ENCODE assay signal across 10 mouse cellular contexts in the genomic region with DNA sequence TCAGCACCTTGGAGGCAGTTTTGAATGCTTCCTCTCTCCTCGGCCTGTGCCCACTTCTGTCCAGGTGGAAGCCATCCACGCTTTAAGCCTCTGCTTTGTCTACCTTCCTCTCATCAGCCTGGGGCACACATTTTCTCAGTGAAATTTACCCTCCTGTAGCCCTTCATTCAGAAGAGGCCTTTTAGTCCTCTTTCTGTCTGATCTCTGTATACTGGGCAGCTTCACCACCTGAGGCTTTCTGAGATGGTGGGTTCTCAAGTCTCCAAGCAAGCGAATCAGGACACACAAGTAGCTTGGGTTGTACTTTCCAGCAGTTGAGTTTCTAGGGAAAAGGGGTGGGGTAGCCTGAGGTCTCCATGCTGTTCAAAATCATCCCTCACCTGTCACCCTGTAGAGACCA. TPM values are rescaled to one million over a fixed set of nuclear protein-coding genes. Genes with fewer than 3 reads are reported as not detected.
DNase-seq lines count a peak whose midpoint lies in the region; ATAC-seq and TF ChIP-seq lines count a peak whose summit lies in the region.
"Had no signal": no experiment of that assay in that cellular context is flagged by ENCODE, and none has a peak within 500 bp of the region (broad histone marks: within the 10 kb centered on the region; RNA-seq: fewer than 3 reads in every experiment).

No protein-coding gene starts in this region.

- DNase-seq in hindbrain, embryonic 10.5 days (ENCODE audit: low spot score) = no peak
- DNase-seq in hindbrain, embryonic 11.5 days (ENCODE audit: low spot score) = no peak
- no peak for DNase-seq in embryonic facial prominence, embryonic 10.5 days (ENCODE audit: low spot score)
- DNase-seq in hindbrain, postnatal 0 days (ENCODE audit: low spot score) = no peak
- no peak for DNase-seq in urinary bladder, postnatal 10 days (ENCODE audit: low spot score)
- no peak for DNase-seq in Muller cell, postnatal 12 days (ENCODE audit: inconsistent ontology term)
- DNase-seq in cerebellum, adult 9-11 months = no peak

- peaks cover 38% of the 10 kb centered on the region for H3K36me3 ChIP-seq in hindbrain, embryonic 10.5 days
- peaks cover 3% of the 10 kb centered on the region; the same call in 1 of the 2 replicates for H3K36me3 ChIP-seq in hindbrain, embryonic 11.5 days (ENCODE audit: control insufficient read depth, insufficient read depth, low read length)
- peaks cover 41% of the 10 kb centered on the region for H3K36me3 ChIP-seq in embryonic facial prominence, embryonic 10.5 days (replicated peaks)
- peaks cover 23% of the 10 kb centered on the region for H3K36me3 ChIP-seq in hindbrain, postnatal 0 days (ENCODE audit: insufficient read depth, low read length)
- peaks cover 20% of the 10 kb centered on the region for H3K36me3 ChIP-seq in midbrain, embryonic 13.5 days

- H3K4me1 ChIP-seq in hindbrain, embryonic 10.5 days (replicated peaks) = peaks cover 23% of the 10 kb centered on the region
- H3K4me1 ChIP-seq in hindbrain, embryonic 11.5 days (replicated peaks; ENCODE audit: control insufficient read depth, insufficient read depth, low read length) = no peaks in the 10 kb centered on the region
- peaks cover 32% of the 10 kb centered on the region for H3K4me1 ChIP-seq in embryonic facial prominence, embryonic 10.5 days
- no peaks in the 10 kb centered on the region; the same call in 1 of the 2 replicates for H3K4me1 ChIP-seq in hindbrain, postnatal 0 days (ENCODE audit: insufficient read depth, low read length)
- peaks cover 26% of the 10 kb centered on the region for H3K4me1 ChIP-seq in midbrain, embryonic 13.5 days (replicated peaks)

- ATAC-seq in hindbrain, embryonic 11.5 days (ENCODE audit: low FRiP score) = no peak
- ATAC-seq in hindbrain, postnatal 0 days = no peak
- ATAC-seq in midbrain, embryonic 13.5 days = no peak

- no peak overlapping the region for H3K27ac ChIP-seq in hindbrain, embryonic 10.5 days
- no peak overlapping the region for H3K27ac ChIP-seq in hindbrain, embryonic 11.5 days (ENCODE audit: low read depth, low read length)
- no peak overlapping the region for H3K27ac ChIP-seq in embryonic facial prominence, embryonic 10.5 days (replicated peaks)
- no peak overlapping the region for H3K27ac ChIP-seq in hindbrain, postnatal 0 days
- H3K27ac ChIP-seq in midbrain, embryonic 13.5 days = no peak overlapping the region; the same call in 1 of the 2 replicates

- H3K4me2 ChIP-seq in hindbrain, embryonic 11.5 days (replicated peaks; ENCODE audit: low read depth, low read length) = no peak overlapping the region
- peak overlapping the region; percentile 97 for H3K4me2 ChIP-seq in hindbrain, postnatal 0 days (ENCODE audit: low read depth, low read length)
- H3K4me2 ChIP-seq in midbrain, embryonic 13.5 days (replicated peaks) = peak overlapping the region; percentile 93

- H3K27me3 ChIP-seq in hindbrain, embryonic 10.5 days (ENCODE audit: insufficient read depth, poor library complexity, severe bottlenecking) = peaks cover 25% of the 10 kb centered on the region
- no peaks in the 10 kb centered on the region for H3K27me3 ChIP-seq in hindbrain, embryonic 11.5 days (ENCODE audit: control insufficient read depth, insufficient read depth, low read length)
- peaks cover 29% of the 10 kb centered on the region for H3K27me3 ChIP-seq in embryonic facial prominence, embryonic 10.5 days (replicated peaks; ENCODE audit: low read depth, poor library complexity, severe bottlenecking)
- H3K27me3 ChIP-seq in hindbrain, postnatal 0 days (ENCODE audit: insufficient read depth, low read length) = no peaks in the 10 kb centered on the region
- H3K27me3 ChIP-seq in midbrain, embryonic 13.5 days = peaks cover 7% of the 10 kb centered on the region; the same call in 1 of the 2 replicates

- 91% methylated on average over 3 of the region's 3 CpGs for whole genome bisulfite sequencing in hindbrain, embryonic 10.5 days
- 92% methylated on average over 3 of the region's 3 CpGs for WGBS in hindbrain, embryonic 11.5 days
- 89% methylated on average over 3 of the region's 3 CpGs for WGBS in embryonic facial prominence, embryonic 10.5 days
- WGBS in hindbrain, postnatal 0 days = 92% methylated on average over 3 of the region's 3 CpGs
- WGBS in midbrain, embryonic 13.5 days = 93% methylated on average over 3 of the region's 3 CpGs

- H3K4me3 ChIP-seq in hindbrain, embryonic 10.5 days = peak overlapping the region; percentile 82
- no peak overlapping the region for H3K4me3 ChIP-seq in hindbrain, embryonic 11.5 days (ENCODE audit: low read depth, low read length)
- H3K4me3 ChIP-seq in embryonic facial prominence, embryonic 10.5 days = peak overlapping the region; percentile 81
- H3K4me3 ChIP-seq in hindbrain, postnatal 0 days (ENCODE audit: low read length) = no peak overlapping the region
- H3K4me3 ChIP-seq in midbrain, embryonic 13.5 days (replicated peaks) = no peak overlapping the region

- no peak for TF ChIP-seq CTCF in hindbrain, postnatal 0 days (IDR thresholded peaks at IDR 0.05; ENCODE audit: low read depth)

- H3K9me3 ChIP-seq in hindbrain, embryonic 10.5 days = no peaks in the 10 kb centered on the region
- H3K9me3 ChIP-seq in hindbrain, embryonic 11.5 days (ENCODE audit: control insufficient read depth, low read length) = no peaks in the 10 kb centered on the region
- H3K9me3 ChIP-seq in embryonic facial prominence, embryonic 10.5 days = no peaks in the 10 kb centered on the region
- H3K9me3 ChIP-seq in hindbrain, postnatal 0 days (ENCODE audit: low read length) = no peaks in the 10 kb centered on the region
- no peaks in the 10 kb centered on the region for H3K9me3 ChIP-seq in midbrain, embryonic 13.5 days

- no peak overlapping the region for H3K9ac ChIP-seq in hindbrain, embryonic 11.5 days (ENCODE audit: low read depth, low read length)
- H3K9ac ChIP-seq in hindbrain, postnatal 0 days (replicated peaks; ENCODE audit: low read length) = no peak overlapping the region
- H3K9ac ChIP-seq in midbrain, embryonic 13.5 days (replicated peaks) = no peak overlapping the region

RNA-seq across cellular contexts. Expression of a gene that starts 1.5 kb away (rescaled TPM):
- polyA plus RNA-seq in hindbrain, embryonic 10.5 days (2016; fragmentation: Nextera tagmentation; extraction: Ambion mirVana) = 69.1 and 79.2 TPM in 2 replicates
- polyA plus RNA-seq in hindbrain, embryonic 11.5 days (2014; fragmentation: Nextera tagmentation; extraction: Ambion mirVana) = 62.2 and 63.7 TPM in 2 replicates
- 85.2 and 89.9 TPM in 2 replicates for polyA plus RNA-seq in embryonic facial prominence, embryonic 10.5 days (2016; fragmentation: Nextera tagmentation; extraction: Ambion mirVana)
- total RNA-seq in hindbrain, postnatal 0 days (2014; rRNA removed) = 57.9 and 94.0 TPM in 2 replicates
- 50.6 and 56.8 TPM in 2 replicates for polyA plus RNA-seq in hindbrain, postnatal 0 days (2015; fragmentation: Nextera tagmentation; extraction: Ambion mirVana)
- polyA plus RNA-seq in midbrain, embryonic 13.5 days (2015; fragmentation: Nextera tagmentation; extraction: Ambion mirVana) = 38.9 and 40.4 TPM in 2 replicates

RNA-seq across cellular contexts. Expression of a gene that starts 5.9 kb away (rescaled TPM):
- not detected in 2 replicates for polyA plus RNA-seq in hindbrain, embryonic 10.5 days (2016; fragmentation: Nextera tagmentation; extraction: Ambion mirVana)
- polyA plus RNA-seq in hindbrain, embryonic 11.5 days (2014; fragmentation: Nextera tagmentation; extraction: Ambion mirVana) = not detected in 2 replicates
- not detected in 2 replicates for polyA plus RNA-seq in embryonic facial prominence, embryonic 10.5 days (2016; fragmentation: Nextera tagmentation; extraction: Ambion mirVana)
- not detected in 2 replicates for total RNA-seq in hindbrain, postnatal 0 days (2014; rRNA removed)
- not detected in 2 replicates for polyA plus RNA-seq in hindbrain, postnatal 0 days (2015; fragmentation: Nextera tagmentation; extraction: Ambion mirVana)
- not detected in 2 replicates for polyA plus RNA-seq in midbrain, embryonic 13.5 days (2015; fragmentation: Nextera tagmentation; extraction: Ambion mirVana)
- total RNA-seq: left cerebral cortex, adult 18-20 months had no signal
- polyA plus RNA-seq: brain, embryonic 14.5 days had no signal

RNA-seq across cellular contexts. Expression of a gene that starts 12.2 kb away (rescaled TPM):
- 14.4 and 17.7 TPM in 2 replicates for polyA plus RNA-seq in hindbrain, embryonic 10.5 days (2016; fragmentation: Nextera tagmentation; extraction: Ambion mirVana)
- polyA plus RNA-seq in hindbrain, embryonic 11.5 days (2014; fragmentation: Nextera tagmentation; extraction: Ambion mirVana) = 20.7 and 21.2 TPM in 2 replicates
- 18.3 and 18.8 TPM in 2 replicates for polyA plus RNA-seq in embryonic facial prominence, embryonic 10.5 days (2016; fragmentation: Nextera tagmentation; extraction: Ambion mirVana)
- 37.2 and 50.2 TPM in 2 replicates for total RNA-seq in hindbrain, postnatal 0 days (2014; rRNA removed)
- polyA plus RNA-seq in hindbrain, postnatal 0 days (2015; fragmentation: Nextera tagmentation; extraction: Ambion mirVana) = 48.7 and 54.3 TPM in 2 replicates
- 35.7 and 36.9 TPM in 2 replicates for polyA plus RNA-seq in midbrain, embryonic 13.5 days (2015; fragmentation: Nextera tagmentation; extraction: Ambion mirVana)

RNA-seq across cellular contexts. Expression of a gene that starts 20.9 kb away (rescaled TPM):
- 21.4 and 21.7 TPM in 2 replicates for polyA plus RNA-seq in hindbrain, embryonic 10.5 days (2016; fragmentation: Nextera tagmentation; extraction: Ambion mirVana)
- 17.0 and 17.1 TPM in 2 replicates for polyA plus RNA-seq in hindbrain, embryonic 11.5 days (2014; fragmentation: Nextera tagmentation; extraction: Ambion mirVana)
- 21.8 and 25.2 TPM in 2 replicates for polyA plus RNA-seq in embryonic facial prominence, embryonic 10.5 days (2016; fragmentation: Nextera tagmentation; extraction: Ambion mirVana)
- total RNA-seq in hindbrain, postnatal 0 days (2014; rRNA removed) = 10.8 and 14.7 TPM in 2 replicates
- polyA plus RNA-seq in hindbrain, postnatal 0 days (2015; fragmentation: Nextera tagmentation; extraction: Ambion mirVana) = 10.6 and 11.6 TPM in 2 replicates
- 13.7 and 14.2 TPM in 2 replicates for polyA plus RNA-seq in midbrain, embryonic 13.5 days (2015; fragmentation: Nextera tagmentation; extraction: Ambion mirVana)

RNA-seq across cellular contexts. Expression of a gene that starts 22.5 kb away (rescaled TPM):
- polyA plus RNA-seq in hindbrain, embryonic 10.5 days (2016; fragmentation: Nextera tagmentation; extraction: Ambion mirVana) = 5.6 and 17.3 TPM in 2 replicates
- 21.6 and 24.3 TPM in 2 replicates for polyA plus RNA-seq in hindbrain, embryonic 11.5 days (2014; fragmentation: Nextera tagmentation; extraction: Ambion mirVana)
- polyA plus RNA-seq in embryonic facial prominence, embryonic 10.5 days (2016; fragmentation: Nextera tagmentation; extraction: Ambion mirVana) = 2.6 and 3.1 TPM in 2 replicates
- total RNA-seq in hindbrain, postnatal 0 days (2014; rRNA removed) = 177 and 221 TPM in 2 replicates
- 69.8 and 73.1 TPM in 2 replicates for polyA plus RNA-seq in hindbrain, postnatal 0 days (2015; fragmentation: Nextera tagmentation; extraction: Ambion mirVana)
- 82.3 and 83.9 TPM in 2 replicates for polyA plus RNA-seq in midbrain, embryonic 13.5 days (2015; fragmentation: Nextera tagmentation; extraction: Ambion mirVana)

Comparison
In these comparisons a context has a peak if more than half of its experiments do, and no peak if none do; other contexts are left out.
1. H3K4me3 ChIP-seq: peak in hindbrain, embryonic 10.5 days (single experiment) and embryonic facial prominence, embryonic 10.5 days (single experiment); none in hindbrain, embryonic 11.5 days (single experiment), hindbrain, postnatal 0 days (single experiment) and midbrain, embryonic 13.5 days (single experiment).